In the genomic region with DNA sequence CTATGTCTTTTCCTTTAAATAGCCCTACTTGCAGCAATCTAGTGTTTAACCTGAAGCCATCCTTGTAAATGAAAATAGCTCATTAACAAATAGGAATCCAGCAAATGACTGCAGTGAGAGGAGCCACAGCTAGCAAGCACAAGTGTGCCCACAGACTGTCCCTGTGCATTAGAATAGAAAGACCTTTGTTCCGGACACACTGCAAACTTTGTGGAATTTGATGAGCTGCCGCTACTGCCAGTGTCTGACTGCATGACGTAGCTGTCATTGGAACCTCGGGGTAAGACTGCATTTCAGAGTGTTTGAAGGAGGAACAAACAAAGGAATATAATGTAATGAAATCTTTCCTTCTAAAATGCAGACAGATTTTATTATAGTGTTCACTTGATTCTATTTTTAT, we compare ENCODE assay signal across 14 mouse cellular contexts.
A peak's percentile ranks its signal among the peaks of the same experiment; 100 is the strongest.
DNase-seq lines count a peak whose midpoint lies in the region; ATAC-seq and TF ChIP-seq lines count a peak whose summit lies in the region.
"Had no signal": no experiment of that assay in that cellular context is flagged by ENCODE, and none has a peak within 500 bp of the region (broad histone marks: within the 10 kb centered on the region; RNA-seq: fewer than 3 reads in every experiment).

No protein-coding gene starts in this region.

- H3K4me1 ChIP-seq in forebrain, postnatal 0 days (ENCODE audit: insufficient read depth), result no peaks in the 10 kb centered on the region
- H3K4me1 ChIP-seq in forebrain, embryonic 12.5 days, result 0 out of 2 replicates have a peak, but pooled peaks cover 9% of the 10 kb centered on the region
- H3K4me1 ChIP-seq in hindbrain, embryonic 11.5 days (replicated peaks; ENCODE audit: control insufficient read depth, insufficient read depth, low read length), result no peaks in the 10 kb centered on the region
- 0 out of 2 replicates have a peak, but pooled peaks cover 3% of the 10 kb centered on the region for H3K4me1 ChIP-seq in hindbrain, embryonic 14.5 days (replicated peaks; ENCODE audit: control insufficient read depth, insufficient read depth, low read length)
- no peaks in the 10 kb centered on the region for H3K4me1 ChIP-seq in midbrain, embryonic 14.5 days (ENCODE audit: control insufficient read depth, insufficient read depth, low read length)
- H3K4me1 ChIP-seq: heart, embryonic 10.5 days; limb, embryonic 15.5 days had no signal

- no peak overlapping the region for H3K27ac ChIP-seq in forebrain, postnatal 0 days (ENCODE audit: low read depth, low read length)
- H3K27ac ChIP-seq in forebrain, embryonic 12.5 days, result no peak overlapping the region
- H3K27ac ChIP-seq in hindbrain, embryonic 11.5 days (ENCODE audit: low read depth, low read length), result no peak overlapping the region
- H3K27ac ChIP-seq in hindbrain, embryonic 14.5 days, result no peak overlapping the region
- H3K27ac ChIP-seq in midbrain, embryonic 14.5 days (replicated peaks; ENCODE audit: low read depth, low read length), result no peak overlapping the region
- H3K27ac ChIP-seq: heart, embryonic 10.5 days; layer of hippocampus, adult 2 months; limb, embryonic 15.5 days; macrophage had no signal

- H3K9ac ChIP-seq in forebrain, postnatal 0 days, result peak overlapping the region; percentile 6; the same call in 1 of the 2 replicates
- no peak overlapping the region for H3K9ac ChIP-seq in forebrain, embryonic 12.5 days
- H3K9ac ChIP-seq in hindbrain, embryonic 11.5 days (ENCODE audit: low read depth, low read length), result no peak overlapping the region
- H3K9ac ChIP-seq in hindbrain, embryonic 14.5 days, result no peak overlapping the region
- no peak overlapping the region for H3K9ac ChIP-seq in midbrain, embryonic 14.5 days (replicated peaks; ENCODE audit: low read length)
- H3K9ac ChIP-seq: limb, embryonic 15.5 days had no signal

- H3K36me3 ChIP-seq in forebrain, postnatal 0 days (ENCODE audit: insufficient read depth), result no peaks in the 10 kb centered on the region
- H3K36me3 ChIP-seq in forebrain, embryonic 12.5 days (replicated peaks), result no peaks in the 10 kb centered on the region
- no peaks in the 10 kb centered on the region for H3K36me3 ChIP-seq in hindbrain, embryonic 11.5 days (ENCODE audit: control insufficient read depth, insufficient read depth, low read length)
- H3K36me3 ChIP-seq in hindbrain, embryonic 14.5 days (replicated peaks; ENCODE audit: control insufficient read depth, insufficient read depth), result no peaks in the 10 kb centered on the region
- H3K36me3 ChIP-seq in midbrain, embryonic 14.5 days (ENCODE audit: control insufficient read depth, insufficient read depth, low read length), result no peaks in the 10 kb centered on the region
- H3K36me3 ChIP-seq: heart, embryonic 10.5 days; limb, embryonic 15.5 days had no signal

- TF ChIP-seq CTCF in forebrain, postnatal 0 days (IDR thresholded peaks at IDR 0.05; ENCODE audit: low read depth), result no peak

- no peaks in the 10 kb centered on the region for H3K27me3 ChIP-seq in forebrain, postnatal 0 days (ENCODE audit: insufficient read depth, low read length)
- H3K27me3 ChIP-seq in forebrain, embryonic 12.5 days, result no peaks in the 10 kb centered on the region
- no peaks in the 10 kb centered on the region for H3K27me3 ChIP-seq in hindbrain, embryonic 11.5 days (ENCODE audit: control insufficient read depth, insufficient read depth, low read length)
- no peaks in the 10 kb centered on the region for H3K27me3 ChIP-seq in hindbrain, embryonic 14.5 days (ENCODE audit: control insufficient read depth, insufficient read depth, low read length)
- no peaks in the 10 kb centered on the region for H3K27me3 ChIP-seq in midbrain, embryonic 14.5 days (ENCODE audit: control insufficient read depth, insufficient read depth, low read length)
- H3K27me3 ChIP-seq: limb, embryonic 15.5 days had no signal

- H3K9me3 ChIP-seq in forebrain, postnatal 0 days (ENCODE audit: low read length), result no peaks in the 10 kb centered on the region
- H3K9me3 ChIP-seq in forebrain, embryonic 12.5 days, result no peaks in the 10 kb centered on the region
- no peaks in the 10 kb centered on the region for H3K9me3 ChIP-seq in hindbrain, embryonic 11.5 days (ENCODE audit: control insufficient read depth, low read length)
- no peaks in the 10 kb centered on the region for H3K9me3 ChIP-seq in hindbrain, embryonic 14.5 days (ENCODE audit: control insufficient read depth, low read length)
- H3K9me3 ChIP-seq in midbrain, embryonic 14.5 days (ENCODE audit: control insufficient read depth, low read length), result no peaks in the 10 kb centered on the region
- H3K9me3 ChIP-seq: heart, embryonic 10.5 days; limb, embryonic 15.5 days had no signal

- no peak overlapping the region for H3K4me2 ChIP-seq in forebrain, postnatal 0 days (ENCODE audit: low read depth)
- H3K4me2 ChIP-seq in forebrain, embryonic 12.5 days, result no peak overlapping the region
- H3K4me2 ChIP-seq in hindbrain, embryonic 11.5 days (replicated peaks; ENCODE audit: low read depth, low read length), result no peak overlapping the region
- H3K4me2 ChIP-seq in hindbrain, embryonic 14.5 days (replicated peaks), result no peak overlapping the region
- H3K4me2 ChIP-seq in midbrain, embryonic 14.5 days (ENCODE audit: low read length), result no peak overlapping the region; the same call in 1 of the 2 replicates
- H3K4me2 ChIP-seq: limb, embryonic 15.5 days had no signal

- no peak for ATAC-seq in forebrain, postnatal 0 days
- no peak for ATAC-seq in forebrain, embryonic 12.5 days (ENCODE audit: low FRiP score)
- ATAC-seq in hindbrain, embryonic 11.5 days (ENCODE audit: low FRiP score), result peak; percentile 66; the same call in 1 of the 2 replicates
- no peak for ATAC-seq in hindbrain, embryonic 14.5 days (ENCODE audit: low FRiP score)
- no peak for ATAC-seq in midbrain, embryonic 14.5 days (ENCODE audit: low FRiP score, low TSS enrichment)
- ATAC-seq: intestine, postnatal 0 days had no signal

- no peak for DNase-seq in forebrain, postnatal 0 days
- DNase-seq in hindbrain, embryonic 11.5 days (ENCODE audit: low spot score), result no peak
- no peak for DNase-seq in hindbrain, embryonic 14.5 days (ENCODE audit: low spot score)
- DNase-seq in Muller cell, postnatal 12 days (ENCODE audit: inconsistent ontology term), result peak; percentile 82
- peak; percentile 37 for DNase-seq in midbrain, embryonic 14.5 days
- DNase-seq in right cerebral cortex, postnatal 4 days, result no peak
- DNase-seq: cerebellum, adult 11-12 months; lung, adult 2 months had no signal

- no peak overlapping the region for H3K4me3 ChIP-seq in forebrain, postnatal 0 days (ENCODE audit: low read depth, low read length)
- H3K4me3 ChIP-seq in forebrain, embryonic 12.5 days (replicated peaks), result no peak overlapping the region
- H3K4me3 ChIP-seq in hindbrain, embryonic 11.5 days (ENCODE audit: low read depth, low read length), result no peak overlapping the region
- no peak overlapping the region for H3K4me3 ChIP-seq in hindbrain, embryonic 14.5 days (replicated peaks; ENCODE audit: low read length)
- no peak overlapping the region for H3K4me3 ChIP-seq in midbrain, embryonic 14.5 days (replicated peaks; ENCODE audit: low read depth, low read length)
- H3K4me3 ChIP-seq: heart, embryonic 10.5 days; layer of hippocampus, adult 2 months; limb, embryonic 15.5 days had no signal

- WGBS in forebrain, postnatal 0 days, result 33% methylated on average over 4 of the region's 4 CpGs
- 32% methylated on average over 4 of the region's 4 CpGs for WGBS in forebrain, embryonic 12.5 days
- WGBS in hindbrain, embryonic 11.5 days, result 49% methylated on average over 4 of the region's 4 CpGs
- WGBS in hindbrain, embryonic 14.5 days, result 33% methylated on average over 4 of the region's 4 CpGs
- 13% methylated on average over 4 of the region's 4 CpGs for WGBS in midbrain, embryonic 14.5 days

Comparison
In these comparisons a context has a peak if more than half of its experiments do, and no peak if none do; other contexts are left out.
1. DNase-seq: peak in Muller cell, postnatal 12 days (single experiment) and midbrain, embryonic 14.5 days (single experiment); none in forebrain, postnatal 0 days (single experiment), hindbrain, embryonic 11.5 days (single experiment), hindbrain, embryonic 14.5 days (single experiment) and right cerebral cortex, postnatal 4 days (single experiment).